Mouse (Mus musculus): ENCODE data around the gene Hoxb6. TPM values are rescaled to one million over a fixed set of nuclear protein-coding genes. Genes with fewer than 3 reads are reported as not detected.

Gene Hoxb6
- total RNA-seq, 2 experiments from 2014 or later, result not detected

- Histone ChIP-seq H3K4me3 (no peak overlapping the region), H3K27ac (no peak overlapping the region)
- no peak for TF ChIP-seq CTCF (IDR thresholded peaks at IDR 0.05)
- intact Hi-C loops (cut with DNase I), result no loop called here
- no peak for DNase-seq (ENCODE audit: extremely low spot score in 1 of 2, low spot score in 2 of 2)
These were observed 20.0 kb upstream of the Hoxb6 start for GRCm38 (mm10) chr11:96272024-96272921.

DNA sequence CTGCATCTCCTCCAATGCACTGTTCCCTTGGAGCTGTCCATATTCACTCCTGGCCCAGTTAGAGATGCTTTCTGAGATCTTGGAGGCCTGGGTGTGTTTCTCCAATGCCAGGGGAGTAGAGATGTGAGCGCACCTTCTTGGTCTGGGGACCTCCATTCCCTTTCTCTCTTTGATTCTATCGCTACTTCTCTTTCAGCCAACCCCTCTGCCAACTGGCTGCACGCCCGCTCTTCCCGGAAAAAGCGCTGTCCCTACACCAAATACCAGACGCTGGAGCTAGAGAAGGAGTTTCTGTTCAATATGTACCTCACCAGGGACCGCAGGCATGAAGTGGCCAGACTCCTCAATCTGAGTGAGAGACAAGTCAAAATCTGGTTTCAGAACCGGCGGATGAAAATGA lies 17.8 kb upstream of the Hoxb6 start:
- TF ChIP-seq CTCF (IDR thresholded peaks at IDR 0.05), result no peak
- intact Hi-C loops (cut with DNase I), result no loop called here

DNA sequence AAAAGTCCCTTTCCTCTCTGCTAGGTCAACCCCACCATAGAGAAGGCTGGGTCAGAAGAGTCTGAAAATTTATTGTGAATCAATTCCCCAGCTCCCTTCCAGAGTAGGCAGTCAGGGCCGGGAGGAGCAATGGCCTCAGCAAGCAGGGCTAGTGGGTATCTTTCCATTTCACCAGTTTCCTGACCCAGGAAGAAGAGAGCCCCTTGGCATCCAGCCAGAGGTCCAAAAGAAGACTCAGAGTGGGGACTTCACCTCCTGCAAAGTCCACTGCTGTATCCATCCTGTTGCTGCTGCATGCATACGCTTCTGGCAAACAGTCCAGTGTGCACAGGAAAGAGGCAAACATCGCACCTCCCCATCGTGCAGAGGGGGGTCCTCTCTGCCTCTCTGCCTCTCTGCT lies 16.4 kb upstream of the Hoxb6 start:
- intact Hi-C loops (cut with DNase I), result loop anchor here (5.0 kb wide), 3 partner anchors 261 to 501 kb away; partner anchors contain the start of gene Snx11
- DNase-seq (ENCODE audit: extremely low spot score in 1 of 2, low spot score in 2 of 2), result no peak
- no peak overlapping the region for H3K4me3 ChIP-seq
- H3K27ac ChIP-seq, result no peak overlapping the region
- no peak for TF ChIP-seq CTCF (IDR thresholded peaks at IDR 0.05)

More for the DNA sequence above, 17.8 kb upstream of the Hoxb6 start:
- no peak for DNase-seq (ENCODE audit: extremely low spot score in 1 of 2, low spot score in 2 of 2)
- no peak overlapping the region for H3K4me3 ChIP-seq
- H3K27ac ChIP-seq, result no peak overlapping the region

DNA sequence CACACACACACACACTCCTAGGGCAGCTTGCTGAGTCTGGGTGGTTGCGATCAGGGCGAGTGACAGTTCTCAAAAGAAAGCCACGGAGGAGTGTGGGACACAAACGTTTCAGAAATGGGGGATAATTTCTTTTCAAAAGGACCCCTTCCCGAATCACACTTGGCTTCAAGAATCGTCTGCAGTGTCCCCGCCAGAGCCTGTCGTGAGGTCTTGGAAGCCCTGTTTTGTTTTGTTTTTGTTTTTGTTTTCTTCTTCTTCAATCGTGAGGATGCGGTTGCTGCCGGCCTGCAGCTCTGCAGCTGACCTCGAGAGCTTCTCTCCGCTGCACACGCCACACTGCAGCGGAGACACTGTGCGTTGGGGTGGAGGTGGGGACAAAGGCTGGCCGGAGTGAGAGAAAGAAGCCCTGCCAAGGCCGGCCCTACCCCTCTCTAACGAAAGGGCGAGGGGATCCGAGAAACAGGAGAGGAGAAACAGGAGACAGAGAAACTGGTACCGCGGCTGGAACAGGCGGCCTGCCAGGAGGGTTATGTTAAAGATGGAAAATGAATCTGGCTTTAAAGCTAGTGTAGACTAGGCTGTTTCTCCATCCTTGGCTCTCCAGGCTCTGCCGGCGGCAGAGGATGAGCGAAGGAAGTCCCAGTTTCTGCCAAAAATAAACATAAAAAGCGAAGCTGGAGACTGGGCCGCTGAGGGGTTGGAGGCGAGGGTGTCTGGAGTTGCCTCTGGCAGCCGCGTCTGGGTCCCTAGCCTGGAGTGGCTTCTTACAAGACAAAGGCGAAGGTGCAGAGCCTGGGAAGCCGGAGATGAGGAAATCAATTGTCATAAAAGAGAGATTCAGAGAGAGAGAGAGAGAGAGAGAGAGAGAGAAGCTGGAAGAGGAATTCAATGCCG lies 14.9 kb upstream of the Hoxb6 start:
- Histone ChIP-seq H3K4me3 (no peak overlapping the region), H3K27ac (no peak overlapping the region)
- intact Hi-C loops (cut with DNase I), result loop anchor here (1.0 to 5.0 kb wide), 7 partner anchors 260 to 585 kb away; partner anchors contain the start of gene Snx11
- DNase-seq (ENCODE audit: extremely low spot score in 1 of 2, low spot score in 2 of 2), result no peak
- no peak for TF ChIP-seq CTCF (IDR thresholded peaks at IDR 0.05)

DNA sequence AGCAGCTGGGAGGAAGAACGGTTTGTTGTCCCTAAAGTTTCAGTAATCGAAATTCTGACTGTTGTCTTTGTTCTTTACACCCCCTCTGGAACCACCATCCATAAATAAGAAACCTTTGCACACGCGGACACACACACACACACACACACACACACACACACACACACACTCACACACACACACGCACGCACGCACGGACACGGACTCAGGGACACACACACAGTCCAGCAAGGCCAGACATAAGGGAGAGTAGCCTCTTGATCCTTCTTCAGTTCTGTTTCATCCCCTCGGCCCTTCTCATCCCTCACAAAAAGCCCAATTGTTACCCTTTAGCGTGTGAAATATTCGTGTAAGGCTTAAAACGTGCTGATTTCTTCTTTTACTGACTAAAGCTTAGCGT lies 14.0 kb upstream of the Hoxb6 start:
- no peak overlapping the region for H3K27ac ChIP-seq
- TF ChIP-seq CTCF (IDR thresholded peaks at IDR 0.05), result no peak
- H3K4me3 ChIP-seq, result no peak overlapping the region
- DNase-seq (ENCODE audit: extremely low spot score in 1 of 2, low spot score in 2 of 2), result no peak
- intact Hi-C loops (cut with DNase I), result loop anchor here (1.0 to 5.0 kb wide), 7 partner anchors 259 to 584 kb away; partner anchors contain the start of gene Snx11

GRCm38 (mm10) chr11:96278773-96279172 lies 13.5 kb upstream of the Hoxb6 start:
- H3K4me3 ChIP-seq, result no peak overlapping the region
- peak; percentile 85 to 88 for DNase-seq (ENCODE audit: extremely low spot score in 1 of 2, low spot score in 2 of 2)
- TF ChIP-seq CTCF (IDR thresholded peaks at IDR 0.05), result peak; percentile 87
- intact Hi-C loops (cut with DNase I), result loop anchor here (1.0 to 5.0 kb wide), 7 partner anchors 259 to 584 kb away; partner anchors contain the start of gene Snx11
- H3K27ac ChIP-seq, result no peak overlapping the region

DNA sequence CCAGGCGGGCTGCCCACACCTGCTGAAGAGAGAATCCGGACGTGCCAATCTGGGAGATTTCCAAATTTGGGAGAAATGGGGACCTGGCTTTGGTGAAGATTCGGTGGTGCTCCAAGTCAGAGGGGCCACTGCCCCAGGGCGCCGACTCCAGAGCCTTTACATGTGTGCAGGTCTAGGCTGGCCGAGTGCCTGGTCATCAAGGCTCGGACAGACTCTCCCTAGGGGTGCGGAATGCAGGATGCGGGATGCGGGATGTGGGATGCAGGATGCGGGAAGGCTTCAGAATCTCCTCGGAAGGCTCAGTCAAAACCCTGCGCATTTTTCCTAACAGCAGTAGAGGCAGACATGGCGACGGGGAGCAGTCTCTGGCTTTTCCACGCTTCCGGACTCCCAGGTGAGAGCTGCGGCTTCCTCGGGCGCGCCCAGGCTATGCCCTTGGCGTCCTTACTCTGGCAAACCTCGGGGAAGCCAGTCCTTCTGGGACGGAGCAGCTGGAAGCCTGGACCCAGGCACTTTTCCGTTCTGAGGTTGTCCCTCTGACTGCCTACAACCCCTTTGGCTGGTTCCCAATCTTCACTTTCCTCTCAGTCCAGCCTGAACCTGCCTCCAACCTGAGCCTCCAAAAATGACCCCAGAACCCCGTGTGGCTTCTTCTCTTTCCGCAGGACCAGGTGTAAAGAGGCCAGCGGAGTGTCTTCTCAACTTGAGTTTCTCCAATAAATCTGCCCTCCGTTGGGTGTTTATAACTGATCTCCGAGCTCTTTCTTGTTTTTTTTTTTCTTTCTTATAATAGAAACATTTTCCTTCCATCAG lies 12.6 kb upstream of the Hoxb6 start:
- TF ChIP-seq CTCF (IDR thresholded peaks at IDR 0.05), result no peak
- no peak for DNase-seq (ENCODE audit: extremely low spot score in 1 of 2, low spot score in 2 of 2)
- no peak overlapping the region for H3K27ac ChIP-seq
- intact Hi-C loops (cut with DNase I), result loop anchor here (2.0 to 5.0 kb wide), 5 partner anchors 258 to 498 kb away; partner anchors contain the start of gene Snx11
- no peak overlapping the region for H3K4me3 ChIP-seq

DNA sequence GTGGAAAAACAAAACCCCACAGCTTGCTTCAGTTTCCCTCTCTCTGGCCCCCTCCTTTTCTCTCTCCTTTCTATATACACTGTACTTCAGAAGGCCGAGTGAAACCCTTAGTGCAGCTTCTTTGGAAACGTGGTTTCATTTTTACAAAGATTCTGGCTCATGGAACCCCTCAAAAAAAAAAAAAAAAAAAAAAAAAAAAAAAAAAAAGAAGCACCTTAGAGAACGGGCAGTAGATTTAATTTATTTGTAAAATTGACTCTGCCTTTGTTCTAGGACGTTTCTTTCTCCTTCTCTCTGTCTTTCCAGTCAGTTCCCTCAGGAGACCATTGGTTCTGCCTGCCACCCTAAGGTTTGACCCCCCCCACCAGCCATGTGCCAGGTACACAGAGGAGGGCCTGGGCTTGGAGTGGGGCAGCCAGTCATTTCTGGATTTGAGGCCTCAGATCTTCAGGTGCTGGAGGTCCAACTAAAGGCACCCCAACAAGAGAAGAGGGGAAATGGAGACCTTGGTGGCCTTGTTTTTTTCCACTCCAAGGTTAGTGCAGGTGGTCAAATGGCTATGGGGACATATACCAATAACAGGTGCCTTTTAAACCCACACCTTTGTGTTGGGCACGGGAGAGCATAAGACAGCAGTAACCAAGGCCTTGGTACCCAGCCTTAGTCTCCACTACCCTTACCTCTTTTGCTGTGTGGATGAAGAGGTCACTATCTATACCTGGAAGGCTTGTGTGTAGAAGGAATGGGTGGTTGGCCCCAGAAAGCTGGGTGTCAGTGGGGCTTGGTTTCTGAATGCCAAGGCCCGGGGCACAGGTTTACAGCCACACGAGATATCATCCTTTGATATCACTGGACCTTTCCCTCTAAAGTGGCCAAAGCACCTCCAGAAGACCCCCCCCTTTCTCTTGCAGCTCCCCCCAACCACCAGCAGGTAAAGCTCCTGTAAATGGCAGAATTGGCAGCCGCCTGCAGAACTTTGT lies 11.6 kb upstream of the Hoxb6 start:
- intact Hi-C loops (cut with DNase I), result no loop called here
- TF ChIP-seq CTCF (IDR thresholded peaks at IDR 0.05), result no peak

DNA sequence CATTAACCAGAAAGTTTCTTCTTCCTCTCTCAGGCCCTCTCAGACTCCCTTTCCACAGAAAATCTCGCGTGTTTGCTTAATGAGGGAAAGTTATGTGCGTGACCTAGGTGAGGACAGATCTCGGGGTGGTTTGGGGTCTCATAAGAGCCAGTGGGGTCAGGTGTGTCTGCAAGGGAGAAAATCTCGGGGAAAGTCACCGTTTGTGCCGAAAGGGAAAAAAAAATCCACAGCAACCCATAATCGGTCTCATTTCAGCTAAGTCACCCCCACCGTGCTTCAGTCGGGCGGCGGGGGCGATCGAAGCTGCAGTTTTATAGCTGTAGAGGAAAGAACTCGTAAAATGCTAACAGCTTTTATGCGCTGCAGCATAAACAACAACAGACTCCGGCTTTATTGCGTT lies 10.9 kb upstream of the Hoxb6 start:
- intact Hi-C loops (cut with DNase I), result no loop called here
- TF ChIP-seq CTCF (IDR thresholded peaks at IDR 0.05), result no peak
- Histone ChIP-seq H3K27ac (no peak overlapping the region), H3K4me3 (no peak overlapping the region)
- no peak for DNase-seq (ENCODE audit: extremely low spot score in 1 of 2, low spot score in 2 of 2)

More for the DNA sequence above, 11.6 kb upstream of the Hoxb6 start:
- no peak for DNase-seq (ENCODE audit: extremely low spot score in 1 of 2, low spot score in 2 of 2)
- Histone ChIP-seq H3K4me3 (no peak overlapping the region), H3K27ac (no peak overlapping the region)
